Mouse (Mus musculus): ENCODE results near the gene Cd151. TPM values are rescaled to one million over a fixed set of nuclear protein-coding genes. Genes with fewer than 3 reads are reported as not detected.

Gene Cd151
- total RNA-seq (2014; rRNA removed) (62.6 and 79.4 TPM in 2 replicates), polyA plus RNA-seq (2015; fragmentation: Nextera tagmentation; extraction: Ambion mirVana) (16.1 and 18.5 TPM in 2 replicates)

GRCm38 (mm10) chr7:141467230-141468030 is at the start of gene Cd151:
Cd151 (plus strand) TSS chr7:141467392.
- Histone ChIP-seq H3K27me3 (ENCODE audit: insufficient read depth, low read length) (peaks cover 20% of the 10 kb centered on the region), H3K27ac (peak within 1 kb of the TSS; percentile 86), H3K4me3 (ENCODE audit: low read length) (peak within 1 kb of the TSS; percentile 55), H3K4me2 (ENCODE audit: low read depth, low read length) (peak within 1 kb of the TSS; percentile 74), H3K4me1 (ENCODE audit: insufficient read depth, low read length) (peaks cover 20% of the 10 kb centered on the region; the same call in 1 of the 2 replicates), H3K36me3 (ENCODE audit: insufficient read depth, low read length) (peaks cover 8% of the 10 kb centered on the region), H3K9ac (replicated peaks; ENCODE audit: low read length) (peak within 1 kb of the TSS; percentile 69), H3K9me3 (ENCODE audit: low read length) (no peaks in the 10 kb centered on the region)
- TF ChIP-seq CTCF (IDR thresholded peaks at IDR 0.05; ENCODE audit: low read depth) = no peak
- WGBS = under 1% methylated on average over 51 of the region's 52 CpGs
- DNase-seq (ENCODE audit: low spot score) = peak; percentile 74
- peak; percentile 41 for ATAC-seq

- no peaks in the 10 kb centered on the region for H3K4me1 ChIP-seq (ENCODE audit: insufficient read depth, low read length)
- no peak overlapping the region for H3K4me2 ChIP-seq (ENCODE audit: low read depth, low read length)
- H3K27me3 ChIP-seq (ENCODE audit: insufficient read depth, low read length) = no peaks in the 10 kb centered on the region
- DNase-seq (ENCODE audit: low spot score) (no peak), ATAC-seq (no peak)
- no peaks in the 10 kb centered on the region for H3K9me3 ChIP-seq (ENCODE audit: low read length)
- WGBS = 73% methylated on average over 8 of the region's 8 CpGs
- peak; percentile 27 for TF ChIP-seq CTCF (IDR thresholded peaks at IDR 0.05; ENCODE audit: low read depth)
- no peak overlapping the region for H3K27ac ChIP-seq
- no peak overlapping the region for H3K4me3 ChIP-seq (ENCODE audit: low read length)
- no peak overlapping the region for H3K9ac ChIP-seq (replicated peaks; ENCODE audit: low read length)
- H3K36me3 ChIP-seq (ENCODE audit: insufficient read depth, low read length) = no peaks in the 10 kb centered on the region
Measured at GRCm38 (mm10) chr7:141417731-141418681, 49.2 kb upstream of the Cd151 start.

GRCm38 (mm10) chr7:141418970-141419369 is 48.2 kb upstream of the Cd151 start:
- H3K4me3 ChIP-seq (ENCODE audit: low read length) = no peak overlapping the region
- no peaks in the 10 kb centered on the region for H3K27me3 ChIP-seq (ENCODE audit: insufficient read depth, low read length)
- ATAC-seq (no peak), DNase-seq (ENCODE audit: low spot score) (peak; percentile 33)
- H3K36me3 ChIP-seq (ENCODE audit: insufficient read depth, low read length) = no peaks in the 10 kb centered on the region
- TF ChIP-seq CTCF (IDR thresholded peaks at IDR 0.05; ENCODE audit: low read depth) = no peak
- no peak overlapping the region for H3K9ac ChIP-seq (replicated peaks; ENCODE audit: low read length)
- H3K27ac ChIP-seq = no peak overlapping the region
- 62% methylated on average over 7 of the region's 7 CpGs for WGBS
- H3K4me2 ChIP-seq (ENCODE audit: low read depth, low read length) = no peak overlapping the region
- H3K9me3 ChIP-seq (ENCODE audit: low read length) = no peaks in the 10 kb centered on the region
- no peaks in the 10 kb centered on the region for H3K4me1 ChIP-seq (ENCODE audit: insufficient read depth, low read length)

- Histone ChIP-seq H3K36me3 (ENCODE audit: insufficient read depth, low read length) (no peaks in the 10 kb centered on the region), H3K27me3 (ENCODE audit: insufficient read depth, low read length) (no peaks in the 10 kb centered on the region), H3K27ac (no peak overlapping the region), H3K4me1 (ENCODE audit: insufficient read depth, low read length) (no peaks in the 10 kb centered on the region), H3K9ac (replicated peaks; ENCODE audit: low read length) (no peak overlapping the region), H3K4me2 (ENCODE audit: low read depth, low read length) (no peak overlapping the region), H3K4me3 (ENCODE audit: low read length) (no peak overlapping the region), H3K9me3 (ENCODE audit: low read length) (no peaks in the 10 kb centered on the region)
- 86% methylated on average over 9 of the region's 9 CpGs for WGBS
- TF ChIP-seq CTCF (IDR thresholded peaks at IDR 0.05; ENCODE audit: low read depth) = no peak
- no peak for ATAC-seq
- DNase-seq (ENCODE audit: low spot score) = no peak
Measured at GRCm38 (mm10) chr7:141420030-141420702, 47.0 kb upstream of the Cd151 start.

GRCm38 (mm10) chr7:141423811-141424210 is 43.4 kb upstream of the Cd151 start:
- ATAC-seq = no peak
- DNase-seq (ENCODE audit: low spot score) = no peak
- Histone ChIP-seq H3K36me3 (ENCODE audit: insufficient read depth, low read length) (no peaks in the 10 kb centered on the region), H3K27ac (no peak overlapping the region), H3K4me1 (ENCODE audit: insufficient read depth, low read length) (no peaks in the 10 kb centered on the region), H3K27me3 (ENCODE audit: insufficient read depth, low read length) (no peaks in the 10 kb centered on the region), H3K9ac (replicated peaks; ENCODE audit: low read length) (no peak overlapping the region), H3K4me2 (ENCODE audit: low read depth, low read length) (no peak overlapping the region), H3K4me3 (ENCODE audit: low read length) (no peak overlapping the region), H3K9me3 (ENCODE audit: low read length) (no peaks in the 10 kb centered on the region)
- no peak for TF ChIP-seq CTCF (IDR thresholded peaks at IDR 0.05; ENCODE audit: low read depth)
- 79% methylated on average over 4 of the region's 4 CpGs for WGBS
